Mouse (Mus musculus) layer of hippocampus, postnatal 36 days (tissue): Measurements from ENCODE around the gene Kirrel2. TPM values are rescaled to one million over a fixed set of nuclear protein-coding genes. Genes with fewer than 3 reads are reported as not detected.

Experiments used
- DNase-seq, 2 experiments: peaks; one replicate each; pipeline ENCODE4 v3.0.0; 2022
- total RNA-seq, 2 experiments: library from RNA; stranded (reverse); gene quantifications; 2 replicates each; pipeline ENCODE4 v1.2.3; 2021

The Kirrel2 gene
- total RNA-seq, 2 experiments from 2014 or later, result 12.3 to 21.0 TPM

- no peak for DNase-seq
Observed at GRCm38 (mm10) chr7:30412735-30413147, 44.7 kb downstream of the Kirrel2 start.

DNA sequence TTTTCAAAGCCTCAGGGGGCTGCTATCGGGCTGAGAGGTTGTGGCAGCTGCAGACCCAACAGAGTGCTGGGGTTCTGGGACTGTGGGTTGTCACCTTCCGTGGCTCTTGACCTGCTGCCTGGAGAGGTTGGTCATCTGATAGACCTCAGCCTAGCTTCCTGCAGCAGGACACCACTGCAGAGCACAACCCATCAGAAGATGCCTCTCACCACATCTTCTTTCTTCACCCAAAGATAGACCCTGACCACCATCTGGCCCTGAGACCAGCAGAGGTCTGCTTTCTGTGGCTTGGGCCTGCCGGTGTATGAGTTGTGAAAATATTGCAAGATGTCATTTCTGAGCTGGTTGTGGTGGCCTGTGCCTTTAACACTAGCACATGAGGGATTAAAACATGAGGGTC lies 46.5 kb downstream of the Kirrel2 start:
- DNase-seq, result no peak

GRCm38 (mm10) chr7:30409789-30410188 lies 47.7 kb downstream of the Kirrel2 start:
- no peak for DNase-seq

GRCm38 (mm10) chr7:30408639-30409038 lies 48.9 kb downstream of the Kirrel2 start:
- no peak for DNase-seq

DNA sequence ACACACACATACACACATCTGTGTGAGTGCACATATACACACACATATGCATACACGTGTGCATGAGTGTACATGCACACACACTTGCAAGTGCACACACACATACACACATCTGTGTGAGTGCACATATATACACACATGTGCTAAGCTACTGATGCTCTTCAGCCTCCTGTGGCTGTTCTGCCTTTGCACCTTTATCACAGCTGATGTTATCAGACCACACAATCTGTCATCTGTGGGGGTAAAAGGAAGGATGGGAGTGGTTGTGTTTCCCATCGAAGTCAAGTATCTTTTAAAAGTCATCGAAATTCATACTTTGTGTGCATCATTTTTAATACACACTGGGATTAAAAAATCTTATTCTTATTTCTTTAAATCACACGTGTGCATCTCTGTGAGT lies 55.1 kb downstream of the Kirrel2 start:
- DNase-seq, result no peak

DNA sequence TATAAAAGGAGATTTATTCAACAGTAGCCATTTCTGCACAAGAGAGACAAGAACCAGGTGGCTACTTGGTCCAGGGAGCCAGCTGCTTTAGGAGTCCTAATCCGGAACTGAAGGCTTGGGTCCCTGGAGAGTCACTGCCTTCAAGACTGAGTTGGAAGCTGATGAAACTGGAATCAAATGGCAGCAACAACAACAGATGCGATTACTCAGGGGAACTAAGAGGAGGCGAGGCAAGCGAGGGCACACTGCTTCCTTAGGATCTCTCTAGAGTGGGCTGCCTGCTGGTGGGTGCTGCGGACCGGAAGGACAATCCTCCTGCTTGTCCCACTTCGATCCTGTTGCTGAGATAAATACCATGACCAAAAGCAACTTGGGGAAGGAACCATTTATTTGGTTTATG lies 57.8 kb downstream of the Kirrel2 start:
- DNase-seq, result no peak

Other genes starting within 250 kb of the Kirrel2 start
- gene Polr2i, start 225.7 kb downstream of the Kirrel2 start, total RNA-seq, result 10 to 100 TPM; 53.1 to 65.2 TPM
- 100 to 1,000 TPM; 118 to 127 TPM for gene Tbcb, start 225.4 kb downstream of the Kirrel2 start, total RNA-seq
- gene Ovol3, start 222.0 kb downstream of the Kirrel2 start, total RNA-seq, result not detected
- gene Thap8, start 177.6 kb downstream of the Kirrel2 start, total RNA-seq, result under 1 TPM; 0.27 to 0.28 TPM
- 1 to 10 TPM in 1 of 2 experiments, under 1 TPM in 1; 0.94 to 2.1 TPM for gene Wdr62, start 177.3 kb downstream of the Kirrel2 start, total RNA-seq
- 100 to 1,000 TPM; 454 to 456 TPM for gene Clip3, start 166.0 kb downstream of the Kirrel2 start, total RNA-seq
- 10 to 100 TPM; 54.2 to 57.2 TPM for gene Alkbh6, start 149.0 kb downstream of the Kirrel2 start, total RNA-seq
- gene Syne4, start 142.9 kb downstream of the Kirrel2 start, total RNA-seq, result 10 to 100 TPM; 10.5 to 12.7 TPM
- under 1 TPM; 0.28 to 0.40 TPM for gene E130208F15Rik, start 135.9 kb downstream of the Kirrel2 start, total RNA-seq
- 1 to 10 TPM; 6.6 to 7.4 TPM for gene Sdhaf1, start 133.8 kb downstream of the Kirrel2 start, total RNA-seq
- 10 to 100 TPM; 29.3 to 30.7 TPM for gene Lrfn3, start 94.9 kb downstream of the Kirrel2 start, total RNA-seq
- gene Tyrobp, start 43.9 kb downstream of the Kirrel2 start, total RNA-seq, result 10 to 100 TPM; 27.4 to 30.2 TPM
- not detected for gene Hcst, start 37.8 kb downstream of the Kirrel2 start, total RNA-seq
- gene Nfkbid, start 36.0 kb downstream of the Kirrel2 start, total RNA-seq, result 1 to 10 TPM; 3.1 to 3.4 TPM
- 1,000 to 10,000 TPM; 1,244 to 1,325 TPM for gene Aplp1, start 12.2 kb downstream of the Kirrel2 start, total RNA-seq
- gene Nphs1, start 625 bp upstream of the Kirrel2 start, total RNA-seq, result 1 to 10 TPM; 1.2 TPM
- gene Prodh2, start 35.9 kb upstream of the Kirrel2 start, total RNA-seq, result under 1 TPM in 1 of 2 experiments, not detected in 1; 0.73 TPM
- gene Arhgap33, start 77.4 kb upstream of the Kirrel2 start, total RNA-seq, result 100 to 1,000 TPM; 104 to 111 TPM
- gene Hspb6, start 94.5 kb upstream of the Kirrel2 start, total RNA-seq, result 1 to 10 TPM; 3.3 to 3.7 TPM
- 1 to 10 TPM; 5.7 to 6.9 TPM for gene Proser3, start 94.6 kb upstream of the Kirrel2 start, total RNA-seq
- 10 to 100 TPM; 46.4 to 50.1 TPM for gene Lin37, start 102.1 kb upstream of the Kirrel2 start, total RNA-seq
- 10 to 100 TPM; 69.0 to 72.2 TPM for gene U2af1l4, start 105.6 kb upstream of the Kirrel2 start, total RNA-seq
- 10 to 100 TPM; 10.9 to 11.1 TPM for gene Gm49396, start 105.7 kb upstream of the Kirrel2 start, total RNA-seq
- gene Psenen, start 105.9 kb upstream of the Kirrel2 start, total RNA-seq, result 10 to 100 TPM; 79.8 to 92.4 TPM
- 1 to 10 TPM; 5.5 to 7.0 TPM for gene Igflr1, start 107.7 kb upstream of the Kirrel2 start, total RNA-seq
- 10 to 100 TPM; 42.3 to 53.4 TPM for gene Kmt2b, start 131.0 kb upstream of the Kirrel2 start, total RNA-seq
- gene Zbtb32, start 141.2 kb upstream of the Kirrel2 start, total RNA-seq, result not detected
- gene Upk1a, start 155.2 kb upstream of the Kirrel2 start, total RNA-seq, result under 1 TPM in 1 of 2 experiments, not detected in 1; 0.25 TPM
- gene Cox6b1, start 168.5 kb upstream of the Kirrel2 start, total RNA-seq, result 100 to 1,000 TPM; 609 to 715 TPM
- gene Etv2, start 178.2 kb upstream of the Kirrel2 start, total RNA-seq, result not detected
- gene Rbm42, start 192.6 kb upstream of the Kirrel2 start, total RNA-seq, result 10 to 100 TPM; 72.4 to 76.0 TPM
- gene Haus5, start 207.3 kb upstream of the Kirrel2 start, total RNA-seq, result 1 to 10 TPM; 4.7 to 5.0 TPM
- not detected for gene Pmis2, start 213.9 kb upstream of the Kirrel2 start, total RNA-seq
- gene 2200002J24Rik, start 241.2 kb upstream of the Kirrel2 start, total RNA-seq, result not detected